Mouse (Mus musculus) liver, embryonic 14.5 days (tissue): ENCODE data around the gene Gpr19. TPM values are rescaled to one million over a fixed set of nuclear protein-coding genes. Genes with fewer than 3 reads are reported as not detected.
A peak's percentile ranks its signal among the peaks of the same experiment; 100 is the strongest.

Experiments
- ATAC-seq: fragments of 200-750 bp; cut with Nextera tagmentation; 2 replicates; pipeline ENCODE4 v1.8.0; 2017; ENCODE audit warnings: moderate number of reproducible peaks, mild to moderate bottlenecking, moderate library complexity; ENCODE audit not compliant: insufficient read depth
- DNase-seq, 3 experiments: peaks; one replicate each; pipeline ENCODE4 v3.0.0-alpha.2; 2012 to 2013; ENCODE audit warnings: low read depth in 3 of 3, low spot score in 3 of 3
- H3K27ac ChIP-seq: fragments of 300-500 bp; sonication (generic); 2 replicates; pipeline ENCODE4 v1.5.1; 2014; ENCODE audit warnings: moderate library complexity, mild to moderate bottlenecking, control low read depth, inconsistent platforms
- H3K27me3 ChIP-seq: fragments of 300-500 bp; sonication (generic); 2 replicates; pipeline ENCODE4 v1.6.1; 2014; ENCODE audit warnings: mild to moderate bottlenecking, low read length, moderate library complexity; ENCODE audit not compliant: control insufficient read depth, insufficient read depth
- H3K36me3 ChIP-seq: fragments of 300-500 bp; sonication (generic); replicated peaks from 2 replicates; pipeline ENCODE4 v1.6.1; 2014; ENCODE audit warnings: low read depth; ENCODE audit not compliant: control insufficient read depth, insufficient read depth
- H3K4me1 ChIP-seq, 2 experiments: fragments of 200-500 bp in 1 of 2; fragments of 300-500 bp in 1 of 2; sonication (generic) in 1 of 2; replicated peaks; 2 replicates each; pipeline ENCODE4 v1.6.1; 2012 to 2014; ENCODE audit warnings: antibody characterized with exemption in 1 of 2, inconsistent platforms in 1 of 2, low read length in 1 of 2; ENCODE audit not compliant: control insufficient read depth in 2 of 2, insufficient read depth in 2 of 2
- H3K4me2 ChIP-seq: fragments of 300-500 bp; sonication (generic); 2 replicates; pipeline ENCODE4 v1.6.1; 2014; ENCODE audit warnings: low read depth, mild to moderate bottlenecking, control low read depth, moderate library complexity
- H3K4me3 ChIP-seq, 2 experiments: fragments of 200-500 bp in 1 of 2; fragments of 300-500 bp in 1 of 2; sonication (generic) in 1 of 2; 2 replicates each; pipeline ENCODE4 v1.5.1; 2012 to 2014; ENCODE audit warnings: low read depth in 2 of 2, low read length in 2 of 2, mild to moderate bottlenecking in 2 of 2, control low read depth in 1 of 2, inconsistent platforms in 1 of 2, moderate library complexity in 1 of 2; ENCODE audit not compliant: insufficient read depth in 1 of 2
- H3K9ac ChIP-seq: fragments of 300-500 bp; sonication (generic); replicated peaks from 2 replicates; pipeline ENCODE4 v1.6.1; 2014; ENCODE audit warnings: mild to moderate bottlenecking, control low read depth, moderate library complexity
- H3K9me3 ChIP-seq: fragments of 300-500 bp; sonication (generic); 2 replicates; pipeline ENCODE4 v1.6.1; 2016; ENCODE audit warnings: low read length, mixed read lengths; ENCODE audit not compliant: control insufficient read depth
- CTCF ChIP-seq: IDR thresholded peaks from 2 replicates; pipeline ENCODE4 v1.5.1; 2016; ENCODE audit warnings: antibody characterized with exemption, low read depth, control low read depth
- EP300 ChIP-seq: IDR thresholded peaks from 2 replicates; pipeline ENCODE4 v1.6.1; 2016; ENCODE audit warnings: antibody characterized with exemption, low read depth
- WGBS: fragments of 180-500 bp; shearing (Covaris S2); extraction: QIAGEN DNeasy Blood & Tissue Kit; methylation state at CpG from one replicate; pipeline ENCODE4 v1.1.7; 2014; ENCODE audit not compliant: insufficient replicate concordance; 5-methylcytosine and 5-hydroxymethylcytosine counted together
- polyA plus RNA-seq, 2 experiments: library from polyadenylated mRNA; depleted of rRNA in 1 of 2; stranded (reverse) in 1 of 2; unstranded in 1 of 2; fragments of >200 nt; fragmentation: Nextera tagmentation in 1 of 2; extraction: Ambion mirVana in 1 of 2; gene quantifications; 2 replicates each; pipeline versions ENCODE4 v1.2.1 to v1.2.3; 2012 to 2014

Gene Gpr19
- polyA plus RNA-seq, 2 experiments = 4.4 TPM

GRCm38 (mm10) chr6:134873018-134873417, 25.4 kb downstream of the Gpr19 start:
- Histone ChIP-seq H3K9ac (no peak overlapping the region), H3K4me3 (no peak overlapping the region), H3K9me3 (no peaks in the 10 kb centered on the region), H3K36me3 (no peaks in the 10 kb centered on the region), H3K4me2 (no peak overlapping the region), H3K27me3 (no peaks in the 10 kb centered on the region), H3K4me1 (peaks cover 10 to 16% of the 10 kb centered on the region in 2 experiments), H3K27ac (no peak overlapping the region)
- WGBS = 70% methylated on average over 2 of the region's 2 CpGs
- no peak for TF ChIP-seq EP300
- TF ChIP-seq CTCF = peak; percentile 70
- ATAC-seq (no peak), DNase-seq (no peak)

GRCm38 (mm10) chr6:134872236-134872635, 26.1 kb downstream of the Gpr19 start:
- no peak for ATAC-seq
- H3K9ac ChIP-seq = no peak overlapping the region
- H3K36me3 ChIP-seq = no peaks in the 10 kb centered on the region
- peaks cover 10 to 16% of the 10 kb centered on the region in 2 experiments for H3K4me1 ChIP-seq
- H3K27me3 ChIP-seq = no peaks in the 10 kb centered on the region
- no peaks in the 10 kb centered on the region for H3K9me3 ChIP-seq
- H3K27ac ChIP-seq = no peak overlapping the region
- DNase-seq = no peak
- no peak overlapping the region for H3K4me3 ChIP-seq
- 74% methylated on average over 2 of the region's 2 CpGs for WGBS
- no peak for TF ChIP-seq EP300
- TF ChIP-seq CTCF = no peak
- no peak overlapping the region for H3K4me2 ChIP-seq

GRCm38 (mm10) chr6:134870887-134871286, 27.5 kb downstream of the Gpr19 start:
- peaks cover 10 to 16% of the 10 kb centered on the region in 2 experiments for H3K4me1 ChIP-seq
- TF ChIP-seq EP300 (peak; percentile 47), CTCF (no peak)
- H3K9ac ChIP-seq = no peak overlapping the region
- no peaks in the 10 kb centered on the region for H3K36me3 ChIP-seq
- no peak overlapping the region for H3K4me3 ChIP-seq
- peak overlapping the region; percentile 63 for H3K27ac ChIP-seq
- no peaks in the 10 kb centered on the region for H3K9me3 ChIP-seq
- DNase-seq (peak in 1 of 3 experiments; percentile 32), ATAC-seq (peak; percentile 75)
- WGBS = 29% methylated on average over 4 of the region's 4 CpGs
- no peaks in the 10 kb centered on the region for H3K27me3 ChIP-seq
- H3K4me2 ChIP-seq = peak overlapping the region; percentile 31

GRCm38 (mm10) chr6:134870209-134870742, 28.1 kb downstream of the Gpr19 start:
- Histone ChIP-seq H3K27ac (peak overlapping the region; percentile 63), H3K9me3 (no peaks in the 10 kb centered on the region), H3K4me2 (peak overlapping the region; percentile 31), H3K9ac (0 out of 2 replicates have a peak overlapping the region, but pooled peaks have one; percentile 21), H3K27me3 (no peaks in the 10 kb centered on the region), H3K4me1 (peaks cover 10 to 16% of the 10 kb centered on the region in 2 experiments), H3K36me3 (no peaks in the 10 kb centered on the region), H3K4me3 (no peak overlapping the region)
- DNase-seq (peak in 2 of 3 experiments; percentile 17 to 27), ATAC-seq (peak; percentile 77)
- TF ChIP-seq EP300 (no peak), CTCF (peak; percentile 62)
- WGBS = 47% methylated on average over 12 of the region's 12 CpGs

DNA sequence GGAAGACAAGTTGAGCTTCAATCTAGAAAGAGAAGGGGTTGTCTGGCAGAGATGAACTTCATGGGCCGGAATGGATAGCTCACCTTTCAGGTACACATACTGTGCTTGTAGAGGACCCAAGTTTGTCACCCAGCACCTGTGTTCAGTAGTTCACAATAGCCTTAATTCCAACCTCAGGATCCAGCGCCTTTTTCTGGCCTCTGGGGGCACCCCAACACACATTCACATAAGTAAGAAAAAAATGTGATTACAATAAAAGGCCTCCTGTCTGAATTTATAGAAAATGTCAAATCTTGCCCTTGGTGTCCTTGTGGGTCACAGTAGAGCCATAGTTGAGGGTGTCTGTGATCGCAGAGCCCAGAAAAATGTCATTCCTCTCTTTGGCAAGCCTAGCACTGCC, 31.1 kb downstream of the Gpr19 start:
- 71% methylated on average over 3 of the region's 3 CpGs for WGBS
- Histone ChIP-seq H3K27me3 (no peaks in the 10 kb centered on the region), H3K4me2 (no peak overlapping the region), H3K36me3 (no peaks in the 10 kb centered on the region), H3K27ac (no peak overlapping the region), H3K9ac (no peak overlapping the region), H3K4me3 (no peak overlapping the region), H3K9me3 (no peaks in the 10 kb centered on the region), H3K4me1 (peaks cover 10 to 19% of the 10 kb centered on the region in 2 experiments)
- DNase-seq = no peak
- TF ChIP-seq EP300 (no peak), CTCF (no peak)
- no peak for ATAC-seq
